Mouse (Mus musculus) erythroblast, embryonic 14.5 days (primary cell): Measurements from ENCODE around the gene Klf13. TPM values are rescaled to one million over a fixed set of nuclear protein-coding genes. Genes with fewer than 3 reads are reported as not detected.

Source experiments
- H3K27me3 ChIP-seq: 2 replicates; pipeline ENCODE4 v1.6.1; 2012; ENCODE audit warnings: inconsistent platforms; ENCODE audit not compliant: control insufficient read depth
- H3K36me3 ChIP-seq: 2 replicates; pipeline ENCODE4 v1.6.1; 2012; ENCODE audit warnings: mild to moderate bottlenecking, inconsistent platforms; ENCODE audit not compliant: control insufficient read depth
- H3K4me1 ChIP-seq: 2 replicates; pipeline ENCODE4 v1.6.1; 2012; ENCODE audit warnings: inconsistent platforms; ENCODE audit not compliant: control insufficient read depth
- H3K4me3 ChIP-seq: replicated peaks from 2 replicates; pipeline ENCODE3; 2012; ENCODE audit warnings: moderate library complexity, mild to moderate bottlenecking, inconsistent platforms
- H3K9me3 ChIP-seq: 2 replicates; pipeline ENCODE4 v1.6.1; 2012; ENCODE audit warnings: low read length, inconsistent platforms, mixed read lengths; ENCODE audit not compliant: control insufficient read depth
- GATA1 ChIP-seq: IDR thresholded peaks from 2 replicates; pipeline ENCODE4 v1.6.1; 2012; ENCODE audit warnings: low read length, inconsistent platforms, mixed read lengths
- TAL1 ChIP-seq: IDR thresholded peaks from 3 replicates; pipeline ENCODE4 v1.6.1; 2012; ENCODE audit warnings: low read length, inconsistent platforms, mixed read lengths
- polyA plus RNA-seq: library from polyadenylated mRNA; stranded (reverse); fragments of >175 nt; gene quantifications from 2 replicates; pipeline ENCODE4 v1.2.3, GENCODE M21; 2012

Klf13 gene
- polyA plus RNA-seq, 1 experiment = 8.8 TPM

DNA sequence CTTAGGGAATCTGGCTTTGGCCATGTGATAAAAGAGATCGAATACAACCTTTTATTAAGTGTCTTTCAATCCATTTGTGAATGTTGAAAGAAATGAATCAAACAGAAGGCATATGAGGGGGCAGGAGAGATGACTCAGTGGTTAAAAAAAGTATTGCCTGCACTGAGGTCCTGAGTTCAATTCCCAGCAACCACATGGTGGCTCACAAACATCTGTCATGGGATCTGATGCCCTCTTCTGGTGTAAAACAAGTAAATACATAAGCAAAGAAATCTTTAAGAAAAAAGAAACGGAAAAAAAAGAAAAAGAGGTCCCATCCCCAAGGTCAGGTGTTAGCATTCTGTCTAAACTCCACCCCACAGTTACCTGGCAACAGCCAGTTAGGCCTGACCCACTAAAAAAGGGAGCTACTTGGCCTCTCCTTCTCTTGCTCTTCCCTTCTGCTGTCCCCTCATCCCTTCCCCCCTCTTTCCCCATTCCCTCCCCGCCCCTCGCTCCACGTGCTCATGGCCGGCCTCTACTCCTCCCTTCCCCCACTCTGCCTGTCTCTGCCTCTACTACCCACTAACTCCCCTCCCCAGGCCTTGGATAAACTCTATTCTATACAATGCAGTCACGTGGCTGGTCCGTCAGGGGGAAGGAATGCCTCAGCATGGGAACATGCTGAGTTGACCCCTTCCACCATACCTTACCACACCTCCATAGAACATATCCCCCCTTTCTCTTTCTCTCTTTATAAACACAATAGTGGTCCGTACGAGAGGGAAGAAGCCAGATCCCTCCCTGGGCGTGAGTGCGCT, 25.6 kb downstream of the Klf13 start:
- no peaks in the 10 kb centered on the region for H3K9me3 ChIP-seq
- no peaks in the 10 kb centered on the region for H3K27me3 ChIP-seq
- no peak for TF ChIP-seq TAL1
- no peak for TF ChIP-seq GATA1
- peaks cover 73% of the 10 kb centered on the region for H3K4me1 ChIP-seq
- no peak overlapping the region for H3K4me3 ChIP-seq
- H3K36me3 ChIP-seq = peaks cover 49% of the 10 kb centered on the region

DNA sequence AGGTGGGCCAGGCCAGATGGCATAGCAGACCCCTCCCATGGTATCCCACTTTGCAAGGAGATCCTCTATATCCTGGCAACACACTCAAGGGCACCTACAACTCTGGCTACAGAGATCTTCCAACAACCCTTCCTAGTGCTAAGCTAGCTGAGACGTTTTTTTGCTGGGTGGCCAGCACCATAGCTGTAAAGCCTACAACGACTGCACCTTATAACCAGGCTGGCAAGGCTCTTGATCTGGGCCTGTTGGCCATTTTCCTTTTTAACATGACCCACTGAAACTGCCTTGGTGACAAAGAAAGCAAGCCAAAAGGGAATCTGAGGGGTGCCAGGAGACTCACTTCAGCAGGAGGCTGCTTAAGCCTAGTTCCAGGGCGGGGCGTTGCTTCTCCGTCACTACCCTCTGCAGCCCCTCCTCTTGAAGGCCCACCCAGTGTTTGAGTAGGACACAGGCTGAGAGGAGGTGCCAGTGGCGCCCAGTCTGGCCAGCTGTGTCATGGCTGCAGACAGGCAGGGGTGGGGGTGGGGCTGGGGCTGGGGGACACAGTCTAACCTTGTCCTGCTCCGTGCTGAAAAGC, 26.4 kb downstream of the Klf13 start:
- H3K4me3 ChIP-seq = no peak overlapping the region

GRCm38 (mm10) chr7:63911383-63912233, 27.1 kb downstream of the Klf13 start:
- H3K4me1 ChIP-seq = peaks cover 71% of the 10 kb centered on the region

More for the DNA sequence above, 26.4 kb downstream of the Klf13 start:
- Histone ChIP-seq H3K4me1 (peaks cover 74% of the 10 kb centered on the region), H3K36me3 (peaks cover 48% of the 10 kb centered on the region), H3K27me3 (no peaks in the 10 kb centered on the region), H3K9me3 (no peaks in the 10 kb centered on the region)
- TF ChIP-seq GATA1 (no peak), TAL1 (no peak)

DNA sequence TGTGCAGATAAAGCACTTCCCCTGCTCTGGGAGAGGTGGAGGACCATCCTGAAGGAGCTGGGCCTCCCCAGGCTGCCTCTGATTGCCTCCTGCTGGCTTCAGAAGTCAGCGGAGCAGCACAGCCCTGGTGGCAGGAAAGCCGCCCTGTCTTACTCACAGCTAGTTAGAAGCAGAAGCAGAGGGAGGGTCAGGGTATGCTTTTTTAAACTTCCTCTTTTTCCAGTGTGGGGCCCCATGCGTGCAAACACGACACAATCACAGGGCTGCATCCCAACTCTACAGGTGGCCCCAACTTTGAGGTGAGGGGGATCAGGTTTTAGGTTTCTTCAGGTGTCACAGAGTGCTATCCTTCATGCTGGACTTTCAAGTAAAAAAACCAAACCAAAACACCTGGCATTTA, 27.8 kb downstream of the Klf13 start:
- peaks cover 43% of the 10 kb centered on the region for H3K36me3 ChIP-seq
- no peaks in the 10 kb centered on the region for H3K27me3 ChIP-seq
- peaks cover 71% of the 10 kb centered on the region for H3K4me1 ChIP-seq
- H3K9me3 ChIP-seq = no peaks in the 10 kb centered on the region
- TF ChIP-seq GATA1 (no peak), TAL1 (no peak)
- no peak overlapping the region for H3K4me3 ChIP-seq

More at GRCm38 (mm10) chr7:63911383-63912233, 27.1 kb downstream of the Klf13 start:
- no peaks in the 10 kb centered on the region for H3K9me3 ChIP-seq
- TF ChIP-seq GATA1 (no peak), TAL1 (no peak)
- peaks cover 46% of the 10 kb centered on the region for H3K36me3 ChIP-seq
- H3K27me3 ChIP-seq = no peaks in the 10 kb centered on the region
- no peak overlapping the region for H3K4me3 ChIP-seq

- Histone ChIP-seq H3K27me3 (no peaks in the 10 kb centered on the region), H3K36me3 (peaks cover 42% of the 10 kb centered on the region), H3K4me1 (peaks cover 73% of the 10 kb centered on the region), H3K9me3 (no peaks in the 10 kb centered on the region), H3K4me3 (no peak overlapping the region)
- TF ChIP-seq TAL1 (no peak), GATA1 (no peak)
These were observed 28.5 kb downstream of the Klf13 start for GRCm38 (mm10) chr7:63910225-63910624.

- Histone ChIP-seq H3K9me3 (no peaks in the 10 kb centered on the region), H3K36me3 (peaks cover 30% of the 10 kb centered on the region), H3K4me1 (peaks cover 79% of the 10 kb centered on the region), H3K4me3 (no peak overlapping the region), H3K27me3 (no peaks in the 10 kb centered on the region)
- TF ChIP-seq GATA1 (no peak), TAL1 (no peak)
These were observed 30.0 kb downstream of the Klf13 start for GRCm38 (mm10) chr7:63908496-63909285.

DNA sequence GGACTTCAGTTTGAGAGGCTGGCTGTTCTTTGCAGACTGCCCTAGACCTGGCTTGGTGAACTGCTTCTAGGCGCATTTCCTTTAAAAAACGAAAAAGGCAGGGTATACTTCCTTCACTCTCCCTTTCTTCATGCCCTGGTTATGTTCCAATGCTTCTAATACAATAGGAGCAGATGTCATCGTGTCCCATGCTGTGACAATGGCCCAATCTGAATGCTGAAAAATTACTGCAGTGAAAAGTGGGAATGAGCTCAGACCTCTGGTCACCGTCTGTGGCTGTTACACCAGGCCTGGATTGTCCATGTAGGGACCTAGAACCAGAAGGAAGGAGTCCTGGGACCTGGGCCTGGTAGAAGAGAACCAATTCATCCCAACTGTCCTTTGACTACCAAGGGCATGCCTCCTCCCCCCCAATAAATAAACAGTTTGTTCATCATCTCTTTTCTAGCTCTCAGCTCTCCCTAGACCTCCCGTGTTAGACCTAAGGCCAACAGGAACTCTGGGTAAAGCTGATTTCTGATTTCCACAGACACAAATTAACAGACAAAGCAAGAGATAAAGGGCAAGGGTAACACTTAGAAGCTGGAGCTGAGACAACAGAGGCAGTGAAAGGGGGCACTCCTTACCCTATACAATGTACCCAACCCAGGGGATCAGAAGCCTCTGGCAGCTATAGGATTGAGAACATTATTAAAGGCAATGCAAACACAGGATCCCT, 30.8 kb downstream of the Klf13 start:
- no peaks in the 10 kb centered on the region for H3K27me3 ChIP-seq
- TF ChIP-seq TAL1 = no peak
- no peak for TF ChIP-seq GATA1
- peaks cover 25% of the 10 kb centered on the region for H3K36me3 ChIP-seq
- H3K4me1 ChIP-seq = peaks cover 80% of the 10 kb centered on the region
- H3K4me3 ChIP-seq = no peak overlapping the region
- H3K9me3 ChIP-seq = no peaks in the 10 kb centered on the region

DNA sequence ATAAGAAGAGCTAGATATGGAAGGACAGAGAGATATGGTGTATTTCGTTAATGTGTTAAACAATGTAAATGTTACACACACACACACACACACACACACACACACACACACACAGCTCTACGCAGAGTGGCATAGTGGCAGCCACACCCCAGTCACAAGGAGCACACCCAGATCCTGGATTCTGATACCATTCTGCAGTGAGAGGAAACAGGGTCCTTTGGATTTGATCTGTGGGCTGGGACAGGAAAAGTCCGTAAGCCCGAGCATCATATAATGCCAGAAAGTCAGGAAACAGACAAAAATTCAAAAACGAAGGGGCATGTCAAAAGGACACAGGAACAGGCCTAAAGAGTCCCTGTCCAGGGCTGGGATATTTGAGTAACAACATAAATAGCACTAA, 33.1 kb downstream of the Klf13 start:
- no peak for TF ChIP-seq TAL1
- no peak; the same call in 1 of the 2 replicates for TF ChIP-seq GATA1
- no peak overlapping the region for H3K4me3 ChIP-seq
- H3K36me3 ChIP-seq = peaks cover 22% of the 10 kb centered on the region
- H3K27me3 ChIP-seq = no peaks in the 10 kb centered on the region
- no peaks in the 10 kb centered on the region for H3K9me3 ChIP-seq
- peaks cover 70% of the 10 kb centered on the region for H3K4me1 ChIP-seq
